Mouse (Mus musculus) thymus, adult 2 months (tissue): ENCODE measurements around the gene Gzmm.

Experiments used
- CTCF ChIP-seq: fragments of 200-500 bp; IDR thresholded peaks from 2 replicates; pipeline ENCODE4 v1.5.1; 2012; ENCODE audit warnings: mild to moderate bottlenecking, control low read depth, low read length, moderate library complexity, borderline replicate concordance; ENCODE audit not compliant: control insufficient read depth, poor library complexity, insufficient read depth; ENCODE audit errors: extremely low read depth
- POLR2A ChIP-seq: fragments of 200-500 bp; IDR thresholded peaks from 2 replicates; pipeline ENCODE4 v1.6.1; 2012; ENCODE audit warnings: mild to moderate bottlenecking, low read length, control low read depth, moderate library complexity; ENCODE audit not compliant: control insufficient read depth, poor library complexity, insufficient read depth; ENCODE audit errors: extremely low read depth

GRCm38 (mm10) chr10:79661861-79662260, 27.0 kb upstream of the Gzmm start:
- TF ChIP-seq POLR2A (no peak), CTCF (no peak)
